Mouse (Mus musculus) 3134 (cell line): ENCODE data around the gene Cxcr4.
"Not testable (repeated sequence)": the region's sequence is repeated elsewhere in the genome, so short reads cannot be mapped to it uniquely, and the experiment has no call there.

ENCODE experiments used
- DNase-seq: peaks from one replicate; pipeline ENCODE4 v3.0.0-alpha.2; 2011; ENCODE audit warnings: low spot score; ENCODE audit not compliant: insufficient read length; ENCODE audit errors: extremely low read depth

Cxcr4 gene

DNA sequence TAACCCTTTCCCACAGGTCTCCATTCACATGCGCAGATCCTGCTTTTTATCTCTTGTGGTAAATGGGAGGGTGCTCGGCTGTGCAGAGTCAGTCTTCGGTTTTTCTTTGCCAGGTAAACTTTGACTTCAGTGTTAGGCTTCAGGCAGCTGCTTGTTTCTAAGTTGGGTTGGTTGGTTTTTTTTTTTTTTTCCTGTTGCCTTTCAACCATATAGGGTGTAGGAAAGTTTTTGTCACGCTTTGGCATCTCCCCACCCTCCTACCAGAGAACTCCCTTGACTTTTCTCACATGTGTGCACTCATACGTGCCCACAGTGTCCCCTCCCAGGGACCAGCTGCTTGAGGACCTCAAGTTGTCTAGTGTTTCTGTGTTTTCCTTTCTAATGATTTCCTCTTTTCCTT is 9.2 kb upstream of the Cxcr4 start:
- no peak for DNase-seq

DNA sequence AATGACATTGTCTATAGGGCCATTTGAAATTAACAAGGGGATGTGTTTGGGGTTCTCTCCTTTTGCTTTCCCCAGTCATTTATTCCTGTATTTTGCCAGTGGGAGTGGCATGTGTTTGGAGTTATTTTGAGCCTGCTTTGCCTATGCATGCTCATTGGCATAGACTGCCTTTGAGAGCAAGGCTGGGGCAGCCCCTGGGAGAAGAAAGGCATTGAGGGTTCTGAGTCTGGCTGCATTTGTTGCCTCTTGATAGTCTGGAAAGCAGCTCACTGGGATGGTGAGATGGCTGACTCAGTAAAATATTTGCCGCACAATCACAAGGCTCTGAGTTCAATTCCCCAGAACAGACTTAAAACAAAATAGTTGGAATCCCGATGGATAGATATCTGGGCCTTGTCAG is 8.5 kb upstream of the Cxcr4 start:
- no peak for DNase-seq

DNA sequence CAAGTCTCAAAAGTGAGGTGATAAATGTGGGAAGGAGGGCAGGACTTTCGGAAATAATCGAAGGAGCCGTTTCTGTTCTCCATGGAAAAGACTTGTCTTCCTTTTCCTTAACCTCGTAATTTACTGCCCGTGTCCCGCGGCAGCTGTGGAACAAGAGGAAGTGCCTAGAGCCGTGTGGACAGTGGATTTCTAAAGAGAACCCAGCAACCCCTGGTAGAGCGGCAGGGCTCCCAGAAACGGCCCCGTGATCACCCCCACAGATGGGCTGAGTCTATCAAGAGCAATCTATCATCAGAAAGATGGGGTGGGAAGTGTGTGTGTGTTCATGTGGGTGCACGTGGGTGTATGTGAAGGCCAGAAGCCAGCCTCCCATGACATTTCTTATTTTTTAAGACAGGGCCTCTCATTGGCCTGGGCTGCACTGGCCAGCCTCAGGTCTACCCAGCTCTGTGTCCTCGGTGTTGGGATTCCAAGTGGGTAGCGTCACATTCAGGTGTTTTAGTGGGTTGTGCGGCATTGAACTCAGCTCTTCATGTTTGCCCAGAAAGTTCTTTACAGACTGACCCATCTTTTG is 5.2 kb upstream of the Cxcr4 start:
- no peak for DNase-seq

DNA sequence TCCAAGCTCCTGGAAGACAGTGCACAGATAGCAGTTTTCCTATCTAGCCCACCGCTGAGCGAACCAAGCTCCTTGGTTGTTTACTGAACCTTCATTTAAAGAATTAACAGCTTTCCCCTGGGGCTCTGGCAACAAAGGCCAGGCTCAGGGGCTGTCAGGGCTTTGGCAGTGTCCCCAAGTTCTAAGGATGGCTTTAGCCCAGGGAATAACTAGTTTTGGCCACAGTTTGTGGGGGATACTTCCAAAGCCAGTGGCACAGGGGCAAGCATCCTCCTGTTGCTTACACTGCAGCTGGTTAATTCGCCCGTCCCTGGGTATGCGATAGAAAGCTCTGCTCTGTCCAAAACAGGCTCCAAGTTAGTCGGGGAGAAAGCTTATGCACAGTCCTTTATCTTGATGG is 3.4 kb upstream of the Cxcr4 start:
- DNase-seq = no peak

DNA sequence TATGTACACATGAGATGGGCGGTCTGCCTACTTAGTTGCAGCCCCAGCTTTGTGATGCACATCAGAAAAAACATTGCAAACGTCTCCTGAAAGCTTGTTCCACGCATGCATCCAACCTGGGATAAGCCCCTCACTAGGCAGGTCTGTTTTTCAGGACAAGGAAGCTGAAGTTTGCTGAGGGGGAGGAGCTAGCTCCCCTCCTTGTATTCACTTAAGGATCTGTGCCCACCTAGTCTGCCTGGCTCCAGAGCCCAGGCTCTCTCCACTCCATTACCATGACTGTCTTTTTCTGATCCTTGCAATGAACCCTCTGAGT is 3.0 kb upstream of the Cxcr4 start:
- DNase-seq = no peak

DNA sequence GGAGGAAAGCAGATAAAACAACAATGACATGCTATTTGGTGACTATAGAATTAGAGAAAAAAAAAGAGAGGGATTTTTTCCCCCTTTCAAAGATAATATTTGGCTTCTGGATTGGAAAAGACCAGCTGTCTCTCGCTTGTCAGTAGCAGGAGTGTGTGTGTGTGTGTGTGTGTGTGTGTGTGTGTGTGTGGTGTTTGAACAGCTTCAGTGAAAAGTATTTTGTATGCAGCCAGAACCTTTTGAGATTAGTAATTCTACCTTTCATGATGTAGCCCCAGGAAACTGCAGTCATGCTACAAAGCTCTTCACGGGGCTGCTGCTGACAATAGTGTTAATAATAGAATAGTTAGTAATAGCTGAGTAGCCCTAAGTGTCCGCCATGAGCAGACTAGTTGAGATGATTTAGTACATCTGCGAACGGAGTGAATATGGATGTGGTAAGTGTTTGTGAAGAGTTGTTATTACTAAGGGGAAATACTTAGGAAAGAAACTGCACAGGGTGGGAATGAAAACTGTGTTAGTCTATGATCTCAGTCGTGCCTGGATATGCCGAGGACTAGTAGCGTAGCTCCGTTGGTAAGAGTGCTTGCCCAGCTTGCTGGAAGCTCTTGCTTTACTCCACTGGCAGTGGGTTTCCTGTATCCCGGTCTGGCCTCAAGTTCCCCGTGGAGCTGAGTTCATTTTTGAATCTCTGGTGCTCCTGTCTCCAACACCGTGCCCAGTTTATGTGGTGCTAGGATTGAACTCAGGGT is 2.4 kb upstream of the Cxcr4 start:
- no peak for DNase-seq

DNA sequence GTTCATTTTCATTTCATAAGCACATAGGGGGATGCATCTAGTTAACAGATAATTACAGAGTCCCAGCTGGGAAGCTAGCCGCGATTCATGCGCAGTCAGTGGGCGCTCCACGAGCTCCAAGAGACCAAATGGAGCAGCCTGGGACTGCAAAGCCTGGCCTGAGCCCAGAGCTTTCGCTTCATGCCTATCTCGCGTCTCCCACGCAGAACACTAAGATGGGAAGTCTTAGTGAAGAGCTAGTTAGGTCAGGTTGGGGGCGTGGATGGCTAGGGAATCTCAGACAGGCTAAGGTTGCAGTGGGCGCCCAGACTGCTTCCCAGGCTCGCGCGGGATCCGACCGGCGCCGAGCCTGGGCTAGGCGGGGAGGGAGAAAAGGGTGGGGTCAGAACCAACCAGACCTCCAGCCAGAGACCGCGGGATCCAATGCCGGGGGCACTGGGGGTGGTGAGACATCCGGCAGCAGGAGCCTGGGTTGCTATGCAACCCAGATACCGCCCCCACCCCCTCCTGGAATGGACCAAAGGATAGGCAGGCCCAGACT is 938 bp upstream of the Cxcr4 start:
- no peak for DNase-seq

DNA sequence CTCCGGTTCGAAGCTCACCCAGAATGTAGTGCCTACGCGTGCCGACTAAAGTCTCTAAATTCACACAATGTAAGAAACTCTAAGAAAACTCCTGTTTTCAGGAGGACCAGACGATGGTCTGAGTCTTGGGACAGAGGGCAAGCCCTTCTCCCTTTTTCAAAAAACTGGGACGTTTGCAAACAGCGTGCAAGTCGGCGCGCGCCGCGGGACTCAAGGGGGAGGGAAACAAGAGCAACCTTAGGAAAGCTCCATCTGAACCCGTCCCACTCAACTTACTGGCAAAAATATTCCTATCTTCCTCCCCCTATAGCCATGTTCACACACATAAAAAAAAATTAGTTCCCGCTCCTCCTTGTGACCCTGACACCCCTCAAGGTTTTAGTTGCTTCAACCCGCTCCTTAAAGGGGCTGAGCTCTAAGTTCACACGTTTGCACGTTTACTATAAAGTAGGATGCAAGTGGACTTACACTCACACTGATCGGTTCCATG is 327 bp downstream of the Cxcr4 start:
- no peak for DNase-seq

DNA sequence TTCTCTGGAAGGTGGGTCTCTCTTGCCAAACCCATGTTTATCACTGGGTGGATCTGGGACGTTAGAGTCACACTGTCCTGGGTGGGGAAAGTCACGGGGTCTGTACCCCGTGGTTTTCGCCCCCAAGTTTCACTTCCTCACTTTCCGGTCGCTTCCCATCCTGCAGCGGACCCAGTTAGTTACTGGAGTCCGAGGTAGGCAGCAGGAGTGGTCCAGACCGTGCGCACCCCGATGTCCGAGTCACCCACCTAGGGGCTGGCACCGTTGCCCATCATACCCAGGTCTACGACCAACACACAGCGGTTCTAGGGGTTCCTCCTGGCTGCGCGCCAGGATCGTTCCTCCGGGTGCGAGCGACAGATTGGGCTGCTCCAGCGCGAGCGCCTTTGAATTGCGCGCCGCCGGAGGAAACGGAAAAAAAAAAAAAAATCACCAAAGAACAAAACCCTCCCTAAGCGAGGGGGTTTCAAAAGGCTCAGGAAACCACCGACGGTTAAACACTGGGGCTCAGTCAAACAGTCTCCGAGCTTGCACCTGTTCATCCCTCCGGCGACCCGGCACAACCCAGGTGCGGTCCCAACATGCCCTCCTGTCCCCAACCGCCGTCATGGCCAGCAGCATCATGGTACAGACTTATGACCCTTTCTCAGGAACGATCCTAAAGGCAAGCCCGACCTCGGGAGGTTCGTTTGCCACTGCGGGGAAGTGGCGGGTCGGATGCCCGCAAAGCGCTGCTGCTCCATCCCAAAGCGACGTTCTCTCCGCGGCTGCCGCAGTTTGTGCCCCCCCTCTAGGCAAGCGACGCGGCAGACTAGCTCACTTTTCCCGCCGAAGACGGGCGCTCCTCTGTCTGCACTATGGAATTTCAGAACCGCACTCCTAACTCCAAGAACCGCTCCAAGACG is 1.0 kb downstream of the Cxcr4 start:
- no peak for DNase-seq

DNA sequence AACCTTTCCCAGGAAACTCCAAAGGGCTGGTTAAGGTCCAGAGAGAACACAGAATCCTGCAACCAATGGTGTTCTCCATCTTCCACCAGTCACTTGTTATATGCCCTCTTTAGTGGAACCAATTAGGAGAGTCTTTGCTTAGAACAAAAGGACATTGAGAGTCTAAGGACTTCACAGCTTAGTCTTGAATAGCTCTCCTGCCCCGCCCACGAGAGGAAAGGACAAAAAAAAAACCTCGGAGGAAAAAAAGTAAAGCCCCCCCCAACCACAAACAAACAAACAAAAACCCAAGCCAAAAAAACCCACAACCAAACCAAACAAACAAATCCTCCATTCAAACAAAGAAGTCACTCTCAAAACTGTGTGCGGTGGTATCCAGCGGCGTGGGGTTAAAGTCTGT is 2.1 kb downstream of the Cxcr4 start:
- DNase-seq = no peak

DNA sequence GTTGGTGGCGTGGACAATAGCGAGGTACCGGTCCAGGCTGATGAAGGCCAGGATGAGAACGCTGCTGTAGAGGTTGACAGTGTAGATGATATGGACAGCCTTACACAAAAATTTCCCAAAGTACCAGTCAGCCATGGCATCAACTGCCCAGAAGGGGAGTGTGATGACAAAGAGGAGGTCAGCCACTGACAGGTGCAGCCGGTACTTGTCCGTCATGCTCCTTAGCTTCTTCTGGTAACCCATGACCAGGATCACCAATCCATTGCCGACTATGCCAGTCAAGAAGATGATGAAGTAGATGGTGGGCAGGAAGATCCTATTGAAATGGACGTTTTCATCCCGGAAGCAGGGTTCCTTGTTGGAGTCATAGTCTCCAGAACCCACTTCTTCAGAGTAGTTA is 2.6 kb downstream of the Cxcr4 start:
- no peak for DNase-seq

DNA sequence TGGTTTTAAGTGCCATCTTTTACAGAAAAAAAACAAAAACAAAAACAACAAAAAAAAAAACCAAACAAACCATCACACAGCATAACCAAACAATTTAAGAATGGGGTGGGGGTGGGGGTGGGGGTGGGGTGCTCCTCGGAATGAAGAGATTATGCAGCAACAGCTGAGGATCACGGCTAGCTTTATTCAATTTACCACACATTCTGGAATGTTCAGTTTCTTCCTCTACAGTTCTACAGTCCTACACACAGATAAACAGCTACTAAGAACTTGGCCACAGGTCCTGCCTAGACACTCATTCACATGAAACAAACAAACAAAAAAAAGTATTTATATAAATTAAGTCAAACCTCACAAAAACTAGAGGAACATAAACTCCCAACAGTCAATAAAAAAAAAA is 3.8 kb downstream of the Cxcr4 start:
- no peak for DNase-seq

DNA sequence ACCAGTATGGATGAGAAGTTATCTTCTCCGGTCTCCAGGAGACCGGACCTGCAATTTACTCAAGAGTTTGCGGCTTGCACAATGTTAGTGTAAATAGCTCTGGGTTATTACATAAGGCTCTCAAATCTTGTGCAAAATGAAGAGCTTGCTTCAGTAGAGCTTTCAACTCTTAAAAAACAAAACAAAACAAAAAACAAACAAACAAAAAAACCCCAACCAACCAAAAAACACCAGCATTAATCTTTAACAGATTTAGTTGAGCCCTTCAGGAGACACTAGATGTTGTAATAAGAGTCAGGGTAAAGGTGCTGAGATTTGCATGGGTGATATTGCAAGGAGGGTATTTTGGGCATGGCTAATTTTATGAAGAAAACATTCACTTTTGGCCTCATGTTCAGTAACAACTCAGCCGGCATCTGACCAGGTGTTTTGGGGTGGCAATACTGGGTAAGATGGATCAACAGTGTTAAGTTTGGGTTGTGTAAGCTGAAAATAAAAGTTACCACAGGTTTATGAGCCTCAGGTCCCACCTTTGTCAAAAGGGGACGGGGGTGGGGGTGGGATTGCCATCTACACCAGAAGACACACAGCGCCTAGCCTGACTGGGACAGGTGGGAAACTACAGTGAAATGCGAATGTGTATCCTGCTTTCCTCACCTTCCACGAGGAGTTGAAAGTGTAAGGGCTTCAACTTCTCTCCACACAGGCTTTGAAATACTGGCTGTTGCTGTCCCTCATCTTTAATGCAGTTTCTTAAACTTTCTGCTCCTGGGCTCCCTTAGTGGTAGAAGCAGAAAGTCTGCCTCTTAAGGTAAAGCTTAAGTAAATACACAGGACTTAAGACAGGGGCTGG is 4.9 kb downstream of the Cxcr4 start:
- no peak for DNase-seq

DNA sequence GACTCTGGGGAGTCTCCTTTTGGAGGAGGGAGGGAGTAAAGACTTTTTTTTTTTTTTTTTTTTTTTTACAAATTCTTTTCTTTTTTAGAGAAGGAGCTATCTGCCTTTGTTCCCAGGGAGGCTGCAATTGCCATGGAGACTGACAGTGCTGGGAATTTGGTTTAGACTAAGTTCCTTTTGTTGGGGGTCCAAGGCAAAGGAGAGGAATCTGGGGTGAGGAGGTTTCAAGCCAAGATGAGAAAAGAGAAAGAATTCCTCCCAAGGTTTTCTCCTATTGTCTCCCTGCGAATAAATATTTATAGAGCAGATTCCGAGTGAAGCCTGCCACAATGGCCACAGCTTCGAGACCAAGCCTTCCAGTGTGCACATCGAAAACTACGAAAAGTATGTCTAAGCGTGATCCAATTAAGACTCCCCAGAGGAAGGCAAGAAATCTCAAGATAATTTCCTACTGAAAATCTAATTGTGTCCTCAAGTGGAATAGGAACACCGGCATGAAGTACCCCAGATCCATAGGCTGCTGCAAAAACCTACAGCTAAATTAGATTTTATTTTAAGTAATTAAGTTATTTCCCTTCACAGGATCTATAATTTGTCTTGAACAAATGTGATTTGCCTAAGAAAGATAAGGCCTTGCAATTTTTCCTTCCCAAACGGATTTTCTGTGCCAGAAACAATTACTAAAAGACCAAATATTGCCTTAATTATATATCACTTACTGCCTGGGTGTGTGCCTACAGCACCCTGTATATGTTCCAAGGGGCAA is 5.7 kb downstream of the Cxcr4 start:
- DNase-seq = no peak

DNA sequence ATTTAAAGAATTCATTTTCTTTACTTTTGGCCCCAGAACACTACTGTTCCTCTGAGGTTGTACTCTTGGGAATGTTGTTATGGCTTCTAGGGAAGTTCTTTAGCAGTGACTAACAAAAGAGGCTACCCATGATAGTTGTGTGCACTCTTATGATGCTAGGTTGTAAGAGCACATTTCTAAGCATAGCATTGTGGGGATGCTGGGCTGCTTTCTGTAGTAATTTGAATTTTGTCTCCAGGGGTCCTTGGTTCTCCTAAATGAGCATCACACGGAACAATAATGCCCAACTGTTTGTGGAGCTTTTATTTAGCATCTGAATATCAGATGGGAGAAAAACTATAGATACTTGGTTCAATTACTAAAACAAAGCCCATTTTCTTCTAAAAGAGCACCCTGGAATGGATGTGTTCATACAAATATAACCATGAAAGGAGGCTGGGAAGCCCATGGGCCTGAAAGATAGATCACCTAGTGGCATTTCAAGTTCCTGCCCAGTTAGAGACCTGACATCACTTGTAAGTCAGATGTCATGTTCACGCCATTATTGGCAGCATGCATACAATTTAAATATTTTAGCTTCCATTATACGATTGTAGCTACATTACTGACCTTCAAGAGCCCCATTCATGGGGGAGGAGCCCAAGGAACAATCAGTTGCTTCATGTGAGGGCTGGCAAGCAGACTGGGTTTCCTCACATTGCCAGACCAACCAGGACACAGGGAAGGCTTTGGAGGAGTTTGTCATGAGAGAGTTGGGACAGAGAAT is 6.5 kb downstream of the Cxcr4 start:
- no peak for DNase-seq

DNA sequence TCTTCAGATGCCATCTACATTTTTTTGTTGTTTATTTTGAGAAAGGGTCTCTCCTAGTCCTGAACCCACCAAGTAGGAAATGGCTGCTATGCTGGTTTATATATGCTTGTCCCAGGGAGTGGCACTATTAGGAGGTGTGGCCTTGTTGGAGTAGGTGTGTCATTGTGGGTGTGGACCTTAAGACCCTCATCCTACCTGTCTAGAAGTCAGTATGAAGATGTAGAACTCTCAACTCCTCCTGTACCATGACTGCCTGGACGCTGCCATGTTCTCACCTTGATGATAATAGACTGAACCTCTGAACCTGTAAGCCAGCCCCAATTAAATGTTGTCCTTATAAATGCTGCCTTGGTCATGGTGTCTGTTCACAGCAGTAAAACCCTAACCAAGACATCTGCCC is 7.4 kb downstream of the Cxcr4 start:
- not testable (repeated sequence) for DNase-seq

DNA sequence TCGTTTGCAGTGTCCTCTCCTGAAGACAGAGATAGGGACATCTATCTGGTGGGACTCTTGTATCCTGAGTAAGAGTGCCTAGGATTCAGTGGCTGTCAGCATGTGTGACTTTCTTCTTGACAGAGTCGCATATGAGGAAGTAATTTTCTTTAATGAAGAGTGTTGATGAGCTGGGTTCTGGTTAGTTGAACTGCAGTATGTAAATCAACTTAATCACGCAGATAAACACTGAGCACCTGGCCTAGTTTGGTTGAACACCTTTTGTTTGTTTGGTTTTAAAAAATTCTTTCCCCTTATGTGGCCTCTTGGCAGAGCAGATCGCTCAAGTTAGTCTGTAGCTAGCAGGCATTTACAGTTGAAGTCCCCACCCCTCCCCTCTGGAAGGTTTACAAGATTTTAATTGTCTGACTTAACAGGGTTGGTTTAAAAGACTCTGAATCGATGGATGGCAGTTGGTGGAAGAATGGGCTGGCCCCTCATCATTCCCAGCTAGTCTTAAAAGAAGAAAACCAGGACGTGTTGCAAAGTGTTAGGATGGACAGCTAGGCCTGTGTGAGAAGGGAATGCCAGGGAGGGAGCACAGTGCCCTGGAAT is 8.7 kb downstream of the Cxcr4 start:
- DNase-seq = no peak

DNA sequence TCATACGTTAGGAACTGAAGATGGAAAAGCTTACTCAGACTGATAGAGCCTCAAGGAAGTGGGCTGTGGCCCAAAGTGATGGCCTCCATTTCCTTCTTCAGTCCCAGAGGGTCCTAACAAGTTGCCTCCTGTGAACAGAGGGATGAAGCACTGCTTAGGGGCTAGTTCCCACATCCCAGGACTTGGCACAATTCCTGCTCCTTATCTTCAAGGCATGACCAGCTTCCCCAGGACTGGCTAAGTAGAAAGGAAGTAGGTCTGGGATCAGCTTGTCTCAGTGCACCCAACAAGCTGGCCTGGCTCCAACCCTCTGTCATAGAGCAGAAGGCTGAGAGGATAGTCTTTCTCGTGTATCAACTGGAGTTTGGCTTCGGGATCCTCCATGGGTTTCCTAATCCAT is 11.8 kb downstream of the Cxcr4 start:
- no peak for DNase-seq

DNA sequence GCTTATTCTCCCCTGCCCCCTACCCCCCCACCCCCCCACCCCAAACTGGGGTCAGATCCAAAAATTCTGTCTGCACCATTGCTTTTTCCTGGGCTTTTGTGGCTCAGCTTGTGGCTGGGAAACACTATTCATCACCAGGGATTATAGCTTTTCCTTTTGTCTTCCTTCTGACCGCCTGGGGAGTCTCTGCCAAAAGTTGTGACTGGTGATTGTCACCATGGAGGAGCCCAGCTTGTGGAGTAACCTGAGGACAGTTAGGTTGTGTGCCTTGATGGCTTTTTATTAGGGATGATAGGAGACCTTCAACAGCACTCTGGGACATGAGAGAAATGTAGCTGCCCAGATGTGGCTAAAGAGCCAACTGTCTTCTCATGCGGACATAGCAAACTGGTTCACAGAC is 13.6 kb downstream of the Cxcr4 start:
- DNase-seq = no peak
